In genomic region chr6:142245065-142245464, GRCm38 (mm10) we compare ENCODE assay signal across 26 mouse cellular contexts. TPM values are rescaled to one million over a fixed set of nuclear protein-coding genes. Genes with fewer than 3 reads are reported as not detected.
"Had no signal": no experiment of that assay in that cellular context is flagged by ENCODE, and none has a peak within 500 bp of the region (broad histone marks: within the 10 kb centered on the region; RNA-seq: fewer than 3 reads in every experiment).

No protein-coding gene starts in this region.

- H3K4me1 ChIP-seq: neural tube, embryonic 12.5 days; neural tube, embryonic 13.5 days; stomach, embryonic 15.5 days had no signal

- H3K36me3 ChIP-seq: neural tube, embryonic 12.5 days; neural tube, embryonic 13.5 days; stomach, embryonic 15.5 days had no signal

- H3K9me3 ChIP-seq: neural tube, embryonic 12.5 days; neural tube, embryonic 13.5 days; stomach, embryonic 15.5 days had no signal

- H3K9ac ChIP-seq: neural tube, embryonic 12.5 days; neural tube, embryonic 13.5 days; stomach, embryonic 15.5 days had no signal

- H3K4me2 ChIP-seq: neural tube, embryonic 12.5 days; neural tube, embryonic 13.5 days; stomach, embryonic 15.5 days had no signal

- H3K4me3 ChIP-seq: neural tube, embryonic 12.5 days; neural tube, embryonic 13.5 days; stomach, embryonic 15.5 days had no signal

- H3K27ac ChIP-seq: neural tube, embryonic 12.5 days; neural tube, embryonic 13.5 days; stomach, embryonic 15.5 days; stomach, postnatal 0 days had no signal

- H3K27me3 ChIP-seq: neural tube, embryonic 12.5 days; neural tube, embryonic 13.5 days; stomach, embryonic 15.5 days had no signal

- DNase-seq: retina, postnatal 1 day; right cerebral cortex, adult 18-20 months; right cerebral cortex, postnatal 14 days; right cerebral cortex, postnatal 25 days; right cerebral cortex, postnatal 4 days; spleen, adult 18-20 months; thymus, adult 18-20 months; thymus, adult 2 months; thymus, postnatal 14 days; thymus, postnatal 25 days; thymus, postnatal 36 days; thymus, postnatal 4 days had no signal

RNA-seq across cellular contexts. Expression of gene Slco1a6, which starts 36.7 kb away (rescaled TPM):
- polyA plus RNA-seq: neural tube, embryonic 11.5 days; neural tube, embryonic 12.5 days; neural tube, embryonic 13.5 days; neural tube, embryonic 14.5 days; small intestine, adult 2 months; spleen, adult 2 months; stomach, embryonic 14.5 days; stomach, embryonic 15.5 days; stomach, embryonic 16.5 days; thymus, adult 2 months; thymus, postnatal 0 days; urinary bladder, adult 2 months had no signal

RNA-seq across cellular contexts. Expression of gene Iapp, which starts 53.2 kb away (rescaled TPM):
- total RNA-seq: neutrophil, adult 5-6 weeks had no signal
- polyA plus RNA-seq: neural tube, embryonic 11.5 days; neural tube, embryonic 12.5 days; neural tube, embryonic 13.5 days; neural tube, embryonic 14.5 days; testis, adult 2 months; urinary bladder, adult 2 months had no signal
